Mouse (Mus musculus): ENCODE measurements at regions not wholly inside any gene's neighbourhood (a gene's known extent, or its start where the extent isn't known, plus 50 kb on each side); places are given as distances from the start of the nearest gene placed in this dataset.
"Not testable (repeated sequence)": the region's sequence is repeated elsewhere in the genome, so short reads cannot be mapped to it uniquely, and the experiment has no call there.

DNA sequence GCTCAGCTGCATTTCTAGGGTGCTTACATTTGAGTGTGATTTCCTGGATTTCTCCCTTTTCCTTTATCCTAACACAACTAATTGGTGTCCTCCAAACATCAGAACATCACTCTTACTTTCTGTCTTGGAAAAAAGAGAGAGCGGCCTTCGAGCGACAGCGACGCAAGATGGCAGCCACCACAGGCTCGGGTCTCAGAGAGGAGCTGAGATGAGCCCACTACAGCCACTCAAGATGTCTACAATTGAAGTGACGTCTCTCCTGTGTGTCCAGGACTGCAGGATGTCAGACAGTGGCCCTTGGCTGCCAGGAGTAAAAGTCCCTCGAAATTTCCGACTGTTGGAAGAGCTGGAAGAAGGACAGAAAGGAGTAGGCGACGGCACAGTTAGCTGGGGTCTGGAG lies 125.7 kb upstream of the P2ry1 start:
- TF ChIP-seq POLR2A, CTCF (IDR thresholded peaks at IDR 0.05; ENCODE audit: extremely low read depth, insufficient read depth, low read length): not testable (repeated sequence)

Data from cortical plate, adult 2 months (tissue).